Mouse (Mus musculus) kidney, postnatal 0 days (tissue): ENCODE results near the gene Podnl1. TPM values are rescaled to one million over a fixed set of nuclear protein-coding genes. Genes with fewer than 3 reads are reported as not detected.

Experiments
- ATAC-seq: fragments of 200-750 bp; cut with Nextera tagmentation; replicated peaks from 2 replicates; pipeline ENCODE4 v1.8.0; 2017; ENCODE audit warnings: low read depth, moderate number of reproducible peaks, moderate TSS enrichment, moderate library complexity; ENCODE audit not compliant: low FRiP score
- DNase-seq: peaks from one replicate; pipeline ENCODE4 v3.0.0-alpha.2; 2016; ENCODE audit warnings: low spot score
- H3K27ac ChIP-seq: fragments of 300-500 bp; sonication (generic); 2 replicates; pipeline ENCODE4 v1.5.1; 2014; ENCODE audit warnings: mild to moderate bottlenecking
- H3K27me3 ChIP-seq: fragments of 300-500 bp; sonication (generic); 2 replicates; pipeline ENCODE4 v1.6.1; 2014; ENCODE audit warnings: low read length, mixed read lengths; ENCODE audit not compliant: insufficient read depth
- H3K36me3 ChIP-seq: fragments of 300-500 bp; sonication (generic); 2 replicates; pipeline ENCODE4 v1.6.1; 2014; ENCODE audit warnings: low read length, mixed read lengths; ENCODE audit not compliant: insufficient read depth
- H3K4me1 ChIP-seq: fragments of 300-500 bp; sonication (generic); replicated peaks from 2 replicates; pipeline ENCODE4 v1.6.1; 2014; ENCODE audit warnings: antibody characterized with exemption, low read length, mixed read lengths; ENCODE audit not compliant: insufficient read depth
- H3K4me2 ChIP-seq: fragments of 300-500 bp; sonication (generic); 2 replicates; pipeline ENCODE4 v1.6.1; 2014; ENCODE audit warnings: mild to moderate bottlenecking, low read length, moderate library complexity, mixed read lengths
- H3K4me3 ChIP-seq: fragments of 300-500 bp; sonication (generic); replicated peaks from 2 replicates; pipeline ENCODE4 v1.5.1; 2014; ENCODE audit warnings: low read depth, low read length
- H3K9ac ChIP-seq: fragments of 300-500 bp; sonication (generic); 2 replicates; pipeline ENCODE4 v1.6.1; 2014; ENCODE audit warnings: low read depth, low read length
- H3K9me3 ChIP-seq: fragments of 300-500 bp; sonication (generic); replicated peaks from 2 replicates; pipeline ENCODE4 v1.6.1; 2016; ENCODE audit warnings: low read length, inconsistent platforms, mixed read lengths
- CTCF ChIP-seq: IDR thresholded peaks from 2 replicates; pipeline ENCODE4 v1.5.1; 2016; ENCODE audit warnings: antibody characterized with exemption, low read depth, mild to moderate bottlenecking, moderate library complexity
- WGBS: fragments of 180-500 bp; shearing (Covaris S2); extraction: QIAGEN DNeasy Blood & Tissue Kit; methylation state at CpG from one replicate; pipeline ENCODE4 v1.1.7; 2014; 5-methylcytosine and 5-hydroxymethylcytosine counted together
- polyA plus RNA-seq: library from polyadenylated mRNA; unstranded; fragments of >200 nt; fragmentation: Nextera tagmentation; extraction: Ambion mirVana; gene quantifications from 2 replicates; pipeline ENCODE4 v1.2.1, GENCODE M21; 2015

Gene Podnl1
- polyA plus RNA-seq, 1 experiment from 2014 or later, result 0.14 TPM

- ATAC-seq (no peak), DNase-seq (no peak)
- WGBS, result 93% methylated on average over 4 of the region's 4 CpGs
Observed at GRCm38 (mm10) chr8:84157620-84158019, 31.8 kb downstream of the Podnl1 start.

GRCm38 (mm10) chr8:84167696-84168095 is 41.9 kb downstream of the Podnl1 start:
- no peaks in the 10 kb centered on the region for H3K4me1 ChIP-seq
- peaks cover 5% of the 10 kb centered on the region for H3K36me3 ChIP-seq
- no peaks in the 10 kb centered on the region for H3K27me3 ChIP-seq
- no peak overlapping the region for H3K4me2 ChIP-seq
- H3K27ac ChIP-seq, result no peak overlapping the region
- ATAC-seq (no peak), DNase-seq (no peak)
- WGBS, result 97% methylated on average over 2 of the region's 2 CpGs
- TF ChIP-seq CTCF, result no peak
- no peaks in the 10 kb centered on the region for H3K9me3 ChIP-seq
- H3K9ac ChIP-seq, result no peak overlapping the region
- H3K4me3 ChIP-seq, result no peak overlapping the region

More at GRCm38 (mm10) chr8:84157620-84158019, 31.8 kb downstream of the Podnl1 start:
- Histone ChIP-seq H3K9ac (no peak overlapping the region), H3K9me3 (no peaks in the 10 kb centered on the region), H3K4me1 (no peaks in the 10 kb centered on the region), H3K36me3 (no peaks in the 10 kb centered on the region), H3K27ac (no peak overlapping the region), H3K4me2 (no peak overlapping the region), H3K27me3 (no peaks in the 10 kb centered on the region), H3K4me3 (no peak overlapping the region)
- no peak for TF ChIP-seq CTCF

GRCm38 (mm10) chr8:84170096-84170495 is 44.3 kb downstream of the Podnl1 start:
- no peak overlapping the region for H3K4me2 ChIP-seq
- H3K4me1 ChIP-seq, result no peaks in the 10 kb centered on the region
- ATAC-seq (no peak), DNase-seq (no peak)
- WGBS, result 91% methylated on average over 5 of the region's 5 CpGs
- no peaks in the 10 kb centered on the region for H3K9me3 ChIP-seq
- no peak overlapping the region for H3K27ac ChIP-seq
- peaks cover 15% of the 10 kb centered on the region for H3K36me3 ChIP-seq
- no peak overlapping the region for H3K9ac ChIP-seq
- H3K4me3 ChIP-seq, result no peak overlapping the region
- TF ChIP-seq CTCF, result no peak
- no peaks in the 10 kb centered on the region for H3K27me3 ChIP-seq

GRCm38 (mm10) chr8:84173861-84174260 is 48.1 kb downstream of the Podnl1 start:
- H3K27me3 ChIP-seq, result no peaks in the 10 kb centered on the region
- peaks cover 15% of the 10 kb centered on the region for H3K36me3 ChIP-seq
- no peaks in the 10 kb centered on the region for H3K9me3 ChIP-seq
- WGBS, result 86% methylated on average over 6 of the region's 6 CpGs
- DNase-seq, result no peak
- no peak overlapping the region for H3K9ac ChIP-seq
- no peak overlapping the region for H3K4me3 ChIP-seq
- peak; percentile 64 for TF ChIP-seq CTCF
- no peak overlapping the region for H3K27ac ChIP-seq
- peaks cover 6% of the 10 kb centered on the region for H3K4me1 ChIP-seq
- no peak; the same call in 1 of the 2 replicates for ATAC-seq
- H3K4me2 ChIP-seq, result no peak overlapping the region

GRCm38 (mm10) chr8:84176560-84176959 is 50.8 kb downstream of the Podnl1 start:
- no peaks in the 10 kb centered on the region for H3K27me3 ChIP-seq
- no peak overlapping the region; the same call in 1 of the 2 replicates for H3K27ac ChIP-seq
- peaks cover 26% of the 10 kb centered on the region for H3K4me1 ChIP-seq
- no peak for TF ChIP-seq CTCF
- H3K9me3 ChIP-seq, result no peaks in the 10 kb centered on the region
- ATAC-seq, result no peak
- H3K9ac ChIP-seq, result 0 out of 2 replicates have a peak overlapping the region, but pooled peaks have one; percentile 35
- peaks cover 15% of the 10 kb centered on the region for H3K36me3 ChIP-seq
- DNase-seq, result peak; percentile 44
- peak overlapping the region; percentile 26; the same call in 1 of the 2 replicates for H3K4me2 ChIP-seq
- 5% methylated on average over 3 of the region's 3 CpGs for WGBS
- H3K4me3 ChIP-seq, result no peak overlapping the region

GRCm38 (mm10) chr8:84177405-84177804 is 51.6 kb downstream of the Podnl1 start:
- peaks cover 28% of the 10 kb centered on the region for H3K4me1 ChIP-seq
- peaks cover 12% of the 10 kb centered on the region for H3K36me3 ChIP-seq
- H3K27ac ChIP-seq, result no peak overlapping the region
- WGBS, result 85% methylated on average over 3 of the region's 3 CpGs
- ATAC-seq, result no peak
- no peak overlapping the region for H3K4me3 ChIP-seq
- TF ChIP-seq CTCF, result no peak
- H3K9me3 ChIP-seq, result no peaks in the 10 kb centered on the region
- no peak overlapping the region for H3K9ac ChIP-seq
- H3K4me2 ChIP-seq, result no peak overlapping the region
- no peaks in the 10 kb centered on the region for H3K27me3 ChIP-seq
- DNase-seq, result no peak

GRCm38 (mm10) chr8:84178592-84178991 is 52.8 kb downstream of the Podnl1 start:
- Histone ChIP-seq H3K36me3 (peaks cover 3% of the 10 kb centered on the region; the same call in 1 of the 2 replicates), H3K4me2 (no peak overlapping the region), H3K9me3 (no peaks in the 10 kb centered on the region), H3K27ac (no peak overlapping the region), H3K4me1 (peaks cover 35% of the 10 kb centered on the region), H3K4me3 (no peak overlapping the region), H3K9ac (no peak overlapping the region), H3K27me3 (no peaks in the 10 kb centered on the region)
- TF ChIP-seq CTCF, result no peak
- WGBS, result 77% methylated on average over 8 of the region's 8 CpGs
- ATAC-seq, result no peak
- no peak for DNase-seq
